Mouse (Mus musculus): ENCODE data around the gene Jak3. TPM values are rescaled to one million over a fixed set of nuclear protein-coding genes. Genes with fewer than 3 reads are reported as not detected.
"Not testable (repeated sequence)": the region's sequence is repeated elsewhere in the genome, so short reads cannot be mapped to it uniquely, and the experiment has no call there.

The Jak3 gene
- total and polyA plus RNA-seq, 3 experiments: 13.3 to 47.1 (median 37.8) TPM

GRCm38 (mm10) chr8:71728826-71729620 lies 52.9 kb downstream of the Jak3 start:
- Histone ChIP-seq H3K4me2 (ENCODE audit: insufficient read depth, low read depth, poor library complexity, severe bottlenecking) (peak overlapping the region; percentile 49), H3K27ac (ENCODE audit: insufficient read depth, low read depth) (no peak overlapping the region), H3K4me1 (ENCODE audit: control insufficient read depth in 1 of 2, insufficient read depth in 2 of 2) (peaks cover 16 to 31% of the 10 kb centered on the region in 2 experiments), H3K27me3 (replicated peaks) (peaks cover 4% of the 10 kb centered on the region), H3K36me3 (replicated peaks in 1 of 2; ENCODE audit: control insufficient read depth in 1 of 2, insufficient read depth in 1 of 2, low read length in 1 of 2) (no peaks in the 10 kb centered on the region), H3K79me2 (replicated peaks; ENCODE audit: control insufficient read depth, extremely low read depth, insufficient read depth, poor library complexity, severe bottlenecking) (no peaks in the 10 kb centered on the region), H3K4me3 (replicated peaks in 1 of 3; ENCODE audit: low read depth in 2 of 3, low read length in 2 of 3, poor library complexity in 1 of 3) (peak overlapping the region; percentile 1 to 32 (median 26)), H3K9ac (ENCODE audit: insufficient read depth, low read depth) (no peak overlapping the region), H3K9me3 (replicated peaks; ENCODE audit: low read length) (no peaks in the 10 kb centered on the region)
- DNase-seq (ENCODE audit: extremely low read depth): peak; percentile 69
- dilution Hi-C loops (cut with MboI; ENCODE audit: extremely low pct_ligation_motif_present, extremely low pct_unique_long_range_greater_than_20kb, low sequenced_read_pairs) (no loop called here), in situ Hi-C loops (cut with MboI; ENCODE audit: low pct_ligation_motif_present, low pct_unique_long_range_greater_than_20kb, low sequenced_read_pairs) (no loop called here)
- TF ChIP-seq MAX (IDR thresholded peaks at IDR 0.05; ENCODE audit: low read length) (0 out of 2 replicates have a peak, but pooled peaks have one; percentile 9), MXI1 (IDR thresholded peaks at IDR 0.05; ENCODE audit: low read depth, low read length) (0 out of 2 replicates have a peak, but pooled peaks have one; percentile 12), ZMIZ1 (IDR thresholded peaks at IDR 0.05; ENCODE audit: low read depth, low read length) (no peak), ELF1 (IDR thresholded peaks at IDR 0.05; ENCODE audit: low read depth, low read length) (no peak)

DNA sequence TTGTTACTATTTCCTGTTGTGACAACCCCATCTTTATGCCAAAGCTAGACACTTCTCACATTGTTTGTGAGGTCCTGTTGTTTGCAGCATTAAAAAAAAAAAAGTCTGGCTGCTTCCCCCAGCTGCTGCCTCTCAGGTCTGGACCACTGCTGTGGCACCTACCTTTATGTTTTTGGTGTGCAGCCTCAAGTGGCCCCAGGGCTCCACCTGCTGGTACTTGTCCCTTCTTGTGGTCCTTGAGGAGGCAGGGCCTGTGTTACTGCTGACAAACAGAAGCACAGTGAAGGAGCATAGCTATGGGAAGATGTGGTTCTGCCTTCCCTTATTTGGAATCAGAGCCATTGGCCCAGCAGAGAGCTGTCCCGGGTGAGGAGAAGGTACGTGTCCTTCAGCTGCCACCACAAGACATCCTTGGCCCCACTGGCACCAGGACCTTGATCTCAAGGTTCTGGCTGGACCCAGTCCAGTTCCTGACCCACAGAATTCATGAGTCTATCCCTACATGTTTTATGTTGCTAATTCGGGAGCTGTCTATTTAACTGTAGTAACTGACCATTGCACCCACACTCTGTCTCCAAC lies 55.6 kb downstream of the Jak3 start:
- DNase-seq (ENCODE audit: extremely low read depth): peak; percentile 69
- in situ Hi-C loops (cut with MboI; ENCODE audit: low pct_ligation_motif_present, low pct_unique_long_range_greater_than_20kb, low sequenced_read_pairs): no loop called here
- dilution Hi-C loops (cut with MboI; ENCODE audit: extremely low pct_ligation_motif_present, extremely low pct_unique_long_range_greater_than_20kb, low sequenced_read_pairs): no loop called here

GRCm38 (mm10) chr8:71738316-71738715 lies 62.2 kb downstream of the Jak3 start:
- H3K4me1 ChIP-seq (ENCODE audit: control insufficient read depth in 1 of 2, insufficient read depth in 2 of 2); H3K9ac ChIP-seq (ENCODE audit: insufficient read depth, low read depth); dilution Hi-C loops (cut with MboI; ENCODE audit: extremely low pct_ligation_motif_present, extremely low pct_unique_long_range_greater_than_20kb, low sequenced_read_pairs); H3K4me2 ChIP-seq (ENCODE audit: insufficient read depth, low read depth, poor library complexity, severe bottlenecking); in situ Hi-C loops (cut with MboI; ENCODE audit: low pct_ligation_motif_present, low pct_unique_long_range_greater_than_20kb, low sequenced_read_pairs); H3K79me2 ChIP-seq (replicated peaks; ENCODE audit: control insufficient read depth, extremely low read depth, insufficient read depth, poor library complexity, severe bottlenecking); H3K36me3 ChIP-seq (replicated peaks in 1 of 2; ENCODE audit: control insufficient read depth in 1 of 2, insufficient read depth in 1 of 2, low read length in 1 of 2); H3K4me3 ChIP-seq (replicated peaks in 1 of 3; ENCODE audit: low read depth in 2 of 3, low read length in 2 of 3, poor library complexity in 1 of 3); H3K27me3 ChIP-seq (replicated peaks); DNase-seq (ENCODE audit: extremely low read depth); H3K9me3 ChIP-seq (replicated peaks; ENCODE audit: low read length); H3K27ac ChIP-seq (ENCODE audit: insufficient read depth, low read depth): not testable (repeated sequence)
- TF ChIP-seq CTCF (conservative IDR thresholded peaks at IDR 0.05 in 1 of 2, IDR thresholded peaks at IDR 0.05 in 1 of 2; ENCODE audit: low read depth in 2 of 2, low read length in 2 of 2): peak in 1 of 2 experiments; percentile 18; a peak in 1 of 4 replicates

More for the DNA sequence above, 55.6 kb downstream of the Jak3 start:
- Histone ChIP-seq H3K9ac (ENCODE audit: insufficient read depth, low read depth) (no peak overlapping the region), H3K36me3 (replicated peaks in 1 of 2; ENCODE audit: control insufficient read depth in 1 of 2, insufficient read depth in 1 of 2, low read length in 1 of 2) (no peaks in the 10 kb centered on the region), H3K9me3 (replicated peaks; ENCODE audit: low read length) (no peaks in the 10 kb centered on the region), H3K4me2 (ENCODE audit: insufficient read depth, low read depth, poor library complexity, severe bottlenecking) (no peak overlapping the region), H3K4me3 (replicated peaks in 1 of 3; ENCODE audit: low read depth in 2 of 3, low read length in 2 of 3, poor library complexity in 1 of 3) (no peak overlapping the region), H3K79me2 (replicated peaks; ENCODE audit: control insufficient read depth, extremely low read depth, insufficient read depth, poor library complexity, severe bottlenecking) (no peaks in the 10 kb centered on the region), H3K27me3 (replicated peaks) (peaks cover 2% of the 10 kb centered on the region), H3K27ac (ENCODE audit: insufficient read depth, low read depth) (no peak overlapping the region), H3K4me1 (ENCODE audit: control insufficient read depth in 1 of 2, insufficient read depth in 2 of 2) (peaks cover 7 to 14% of the 10 kb centered on the region in 2 experiments; a peak in 3 of 4 replicates)
- TF ChIP-seq RAD21 (IDR thresholded peaks at IDR 0.05; ENCODE audit: low read depth, low read length): peak; percentile 91
- no peak for TF ChIP-seq ZMIZ1 (IDR thresholded peaks at IDR 0.05; ENCODE audit: low read depth, low read length)
- peak; percentile 27; the same call in 1 of the 2 replicates for TF ChIP-seq TCF12 (IDR thresholded peaks at IDR 0.05; ENCODE audit: low read depth, low read length)
- TF ChIP-seq CHD1 (IDR thresholded peaks at IDR 0.05; ENCODE audit: low read depth, low read length): no peak
- peak; percentile 78 for TF ChIP-seq ZC3H11A (IDR thresholded peaks at IDR 0.05; ENCODE audit: low read depth, low read length)
- peak in 1 of 2 experiments; percentile 95; a peak in 3 of 4 replicates for TF ChIP-seq CTCF (conservative IDR thresholded peaks at IDR 0.05 in 1 of 2, IDR thresholded peaks at IDR 0.05 in 1 of 2; ENCODE audit: low read depth in 2 of 2, low read length in 2 of 2)
- peak; percentile 94 for TF ChIP-seq SMC3 (IDR thresholded peaks at IDR 0.05; ENCODE audit: low read depth, low read length)
- peak; percentile 58; the same call in 1 of the 2 replicates for TF ChIP-seq ZNF384 (IDR thresholded peaks at IDR 0.05; ENCODE audit: low read depth, low read length)
- TF ChIP-seq E2F4 (IDR thresholded peaks at IDR 0.05; ENCODE audit: insufficient replicate concordance, low read depth, low read length): no peak
- TF ChIP-seq NELFE (IDR thresholded peaks at IDR 0.05; ENCODE audit: low read depth, low read length): 0 out of 2 replicates have a peak, but pooled peaks have one; percentile 34
- TF ChIP-seq KAT2A (IDR thresholded peaks at IDR 0.05; ENCODE audit: insufficient replicate concordance, low read length): no peak
- no peak for TF ChIP-seq JUN (IDR thresholded peaks at IDR 0.05; ENCODE audit: insufficient read depth, low read depth, low read length)
- TF ChIP-seq IRF4 (IDR thresholded peaks at IDR 0.05; ENCODE audit: low read depth, low read length): peak; percentile 37; the same call in 1 of the 2 replicates
